In the genomic region with DNA sequence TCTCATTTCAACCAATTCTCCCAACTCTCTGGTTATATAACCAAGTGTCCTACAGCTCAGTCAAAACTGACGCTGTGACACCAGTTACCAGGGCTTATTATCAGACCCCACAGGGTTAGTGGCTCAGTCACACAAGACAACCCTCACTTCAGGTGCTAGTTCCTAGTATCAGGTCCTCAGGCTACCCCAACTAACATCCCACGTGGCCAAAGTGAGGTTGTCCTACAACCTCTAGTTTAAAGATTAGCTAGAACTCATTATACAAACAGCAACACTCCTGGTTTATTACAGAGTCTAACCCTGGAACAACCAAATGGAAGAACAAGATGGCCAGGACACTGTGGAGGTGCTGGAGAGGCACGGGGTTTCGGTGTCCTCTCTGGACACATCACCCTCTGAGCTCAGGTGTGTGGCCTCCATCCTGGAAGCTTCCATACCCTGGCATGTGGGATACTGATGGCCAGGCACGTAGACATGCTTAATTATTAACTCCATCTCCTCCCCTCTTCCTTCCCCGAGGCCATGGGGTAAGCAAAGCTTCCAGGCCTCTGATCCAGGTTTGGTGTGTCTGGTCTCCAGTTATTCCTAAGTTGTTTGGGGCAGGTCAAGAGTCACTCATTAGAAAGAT, we compare ENCODE assay signal across 17 mouse cellular contexts. TPM values are rescaled to one million over a fixed set of nuclear protein-coding genes. Genes with fewer than 3 reads are reported as not detected.
DNase-seq lines count a peak whose midpoint lies in the region; ATAC-seq and TF ChIP-seq lines count a peak whose summit lies in the region.
"Had no signal": no experiment of that assay in that cellular context is flagged by ENCODE, and none has a peak within 500 bp of the region (broad histone marks: within the 10 kb centered on the region; RNA-seq: fewer than 3 reads in every experiment).

No protein-coding gene starts in this region.

- CTCF ChIA-PET in Patski (lab: Charles Lee) = no interaction called here

- H3K9me3 ChIP-seq in liver, postnatal 0 days (ENCODE audit: low read length) = no peaks in the 10 kb centered on the region
- H3K9me3 ChIP-seq in forebrain, embryonic 13.5 days (replicated peaks) = no peaks in the 10 kb centered on the region
- H3K9me3 ChIP-seq: limb, embryonic 15.5 days had no signal

- H3K4me2 ChIP-seq in liver, postnatal 0 days (ENCODE audit: low read depth, low read length) = no peak overlapping the region
- H3K4me2 ChIP-seq in forebrain, embryonic 13.5 days = no peak overlapping the region
- H3K4me2 ChIP-seq: heart, embryonic 13.5 days; limb, embryonic 15.5 days; midbrain, embryonic 11.5 days had no signal

- 30% methylated on average over 6 of the region's 6 CpGs for WGBS in kidney, adult 2 months
- 62% methylated on average over 6 of the region's 6 CpGs for WGBS in liver, postnatal 0 days (ENCODE audit: insufficient replicate concordance)
- 94% methylated on average over 6 of the region's 6 CpGs for WGBS in forebrain, embryonic 13.5 days

- POLR2A ChIA-PET in Patski (lab: Charles Lee) = no interaction called here

- H3K9ac ChIP-seq in liver, postnatal 0 days (replicated peaks) = no peak overlapping the region
- H3K9ac ChIP-seq in forebrain, embryonic 13.5 days = no peak overlapping the region
- H3K9ac ChIP-seq: heart, embryonic 13.5 days; limb, embryonic 15.5 days had no signal

- peaks cover 15% of the 10 kb centered on the region; the same call in 1 of the 2 replicates for H3K4me1 ChIP-seq in kidney, adult 2 months (ENCODE audit: control insufficient read depth, insufficient read depth, low read length)
- peaks cover 19% of the 10 kb centered on the region for H3K4me1 ChIP-seq in liver, postnatal 0 days (ENCODE audit: insufficient read depth)
- no peaks in the 10 kb centered on the region for H3K4me1 ChIP-seq in forebrain, embryonic 13.5 days
- H3K4me1 ChIP-seq: heart, embryonic 13.5 days had no signal

- peaks cover 10% of the 10 kb centered on the region for H3K36me3 ChIP-seq in kidney, adult 2 months (ENCODE audit: control insufficient read depth, insufficient read depth, low read length)
- H3K36me3 ChIP-seq in liver, postnatal 0 days (replicated peaks; ENCODE audit: insufficient read depth, low read length) = peaks cover 36% of the 10 kb centered on the region
- peaks cover 65% of the 10 kb centered on the region for H3K36me3 ChIP-seq in forebrain, embryonic 13.5 days (ENCODE audit: poor library complexity, severe bottlenecking)

- no peak for TF ChIP-seq POLR2A in kidney, adult 2 months (IDR thresholded peaks at IDR 0.05; ENCODE audit: low read depth, low read length)

- in situ Hi-C loops in Patski (cut with MboI; ENCODE audit: low pct_unique_long_range_greater_than_20kb) = no loop called here

- peak overlapping the region; percentile 84 for H3K27ac ChIP-seq in kidney, adult 2 months (ENCODE audit: insufficient read depth, low read depth, low read length)
- peak overlapping the region; percentile 79 for H3K27ac ChIP-seq in liver, postnatal 0 days (ENCODE audit: low read depth)
- no peak overlapping the region for H3K27ac ChIP-seq in forebrain, embryonic 13.5 days
- H3K27ac ChIP-seq: heart, embryonic 13.5 days; hindbrain, postnatal 0 days; limb, embryonic 15.5 days had no signal

- no peak overlapping the region for H3K4me3 ChIP-seq in kidney, adult 2 months (ENCODE audit: insufficient read depth, low read depth, low read length)
- no peak overlapping the region for H3K4me3 ChIP-seq in liver, postnatal 0 days (ENCODE audit: low read depth, low read length)
- H3K4me3 ChIP-seq in forebrain, embryonic 13.5 days = no peak overlapping the region
- H3K4me3 ChIP-seq: heart, embryonic 13.5 days; limb, embryonic 15.5 days had no signal

- no peak for TF ChIP-seq CTCF in Patski (IDR thresholded peaks at IDR 0.05)
- TF ChIP-seq CTCF in kidney, adult 2 months (conservative IDR thresholded peaks at IDR 0.05; ENCODE audit: insufficient read depth, insufficient read length, low read depth, low read length) = no peak
- TF ChIP-seq CTCF in liver, postnatal 0 days (IDR thresholded peaks at IDR 0.05; ENCODE audit: low read depth) = no peak

- ATAC-seq in Patski = peak; percentile 29
- ATAC-seq in liver, postnatal 0 days = peak; percentile 84
- no peak for ATAC-seq in forebrain, embryonic 13.5 days
- ATAC-seq: activated CD4-positive, CD25-positive, alpha-beta regulatory T cell, adult 4 months; hindbrain, postnatal 0 days had no signal

- no peaks in the 10 kb centered on the region for H3K27me3 ChIP-seq in Patski
- H3K27me3 ChIP-seq in kidney, adult 2 months (replicated peaks; ENCODE audit: control insufficient read depth, insufficient read depth, low read length) = no peaks in the 10 kb centered on the region
- H3K27me3 ChIP-seq in liver, postnatal 0 days (ENCODE audit: insufficient read depth, low read length) = no peaks in the 10 kb centered on the region
- no peaks in the 10 kb centered on the region for H3K27me3 ChIP-seq in forebrain, embryonic 13.5 days
- H3K27me3 ChIP-seq: heart, embryonic 13.5 days; limb, embryonic 15.5 days had no signal

- DNase-seq in Patski (ENCODE audit: low read depth, low spot score) = no peak
- peak; percentile 88 for DNase-seq in kidney, adult 2 months
- peak; percentile 59 to 76 for DNase-seq in kidney, postnatal 25 days
- peak; percentile 48 for DNase-seq in liver, postnatal 0 days
- DNase-seq in cerebellum, postnatal 36 days = no peak
- no peak for DNase-seq in embryo, embryonic 9.5 days (ENCODE audit: extremely low spot score)
- no peak for DNase-seq in ovary, postnatal 14 days (ENCODE audit: low spot score)
- DNase-seq: cerebellum, postnatal 14 days; heart, postnatal 4 days; lung, postnatal 4 days; thymus, postnatal 25 days had no signal

- TF ChIP-seq EP300 in liver, postnatal 0 days (IDR thresholded peaks at IDR 0.05; ENCODE audit: low read depth) = no peak

RNA-seq across cellular contexts. Expression of a gene that starts 9.5 kb away (rescaled TPM):
- 9.6 TPM for polyA plus RNA-seq in Patski (2021)
- 8.1 and 10.0 TPM in 2 replicates for polyA plus RNA-seq in kidney, adult 2 months (2012; rRNA removed)
- polyA plus RNA-seq in liver, postnatal 0 days (2015; fragmentation: Nextera tagmentation; extraction: Ambion mirVana) = 2.3 and 2.8 TPM in 2 replicates
- polyA plus RNA-seq in forebrain, embryonic 13.5 days (2015; fragmentation: Nextera tagmentation; extraction: Ambion mirVana) = 10.0 TPM in 2 replicates

RNA-seq across cellular contexts. Expression of a gene that starts 52.7 kb away (rescaled TPM):
- 1,117 TPM for polyA plus RNA-seq in Patski (2021)
- polyA plus RNA-seq in kidney, adult 2 months (2012; rRNA removed) = 215 and 216 TPM in 2 replicates
- 352 and 364 TPM in 2 replicates for polyA plus RNA-seq in liver, postnatal 0 days (2015; fragmentation: Nextera tagmentation; extraction: Ambion mirVana)
- 499 and 537 TPM in 2 replicates for polyA plus RNA-seq in forebrain, embryonic 13.5 days (2015; fragmentation: Nextera tagmentation; extraction: Ambion mirVana)

RNA-seq across cellular contexts. Expression of a gene that starts 52.7 kb away (rescaled TPM):
- 203 TPM for polyA plus RNA-seq in Patski (2021)
- 116 and 163 TPM in 2 replicates for polyA plus RNA-seq in kidney, adult 2 months (2012; rRNA removed)
- polyA plus RNA-seq in liver, postnatal 0 days (2015; fragmentation: Nextera tagmentation; extraction: Ambion mirVana) = 88.8 and 102 TPM in 2 replicates
- 119 and 129 TPM in 2 replicates for polyA plus RNA-seq in forebrain, embryonic 13.5 days (2015; fragmentation: Nextera tagmentation; extraction: Ambion mirVana)

Comparison
In these comparisons a context has a peak if more than half of its experiments do, and no peak if none do; other contexts are left out.
1. DNase-seq: peak in kidney, adult 2 months (single experiment), kidney, postnatal 25 days (2 of 2) and liver, postnatal 0 days (single experiment); none in Patski (single experiment), cerebellum, postnatal 36 days (0 of 2), embryo, embryonic 9.5 days (single experiment) and ovary, postnatal 14 days (single experiment).